Mouse (Mus musculus): Measurements from ENCODE around the gene Abcd1. TPM values are rescaled to one million over a fixed set of nuclear protein-coding genes. Genes with fewer than 3 reads are reported as not detected.

Gene Abcd1
- polyA plus RNA-seq, 1 experiment from 2014 or later: 25.6 TPM

GRCm38 (mm10) chrX:73774168-73774760 is 57.9 kb downstream of the Abcd1 start, which contains the start of gene Srpk3:
Gene Srpk3, plus strand, starts transcription at chrX:73774405.
- H3K4me2 ChIP-seq (ENCODE audit: low read depth, low read length): no peak within 1 kb of the TSS
- 30% methylated on average over 9 of the region's 9 CpGs for WGBS

GRCm38 (mm10) chrX:73774802-73775483 is 58.5 kb downstream of the Abcd1 start:
- WGBS: 71% methylated on average over 10 of the region's 10 CpGs
- no peak overlapping the region for H3K4me2 ChIP-seq (ENCODE audit: low read depth, low read length)
- no peak overlapping the region for H3K9ac ChIP-seq (ENCODE audit: low read depth, low read length)
- H3K4me1 ChIP-seq (ENCODE audit: control insufficient read depth, insufficient read depth, low read length): 0 out of 2 replicates have a peak, but pooled peaks cover 7% of the 10 kb centered on the region
- no peak overlapping the region for H3K4me3 ChIP-seq (ENCODE audit: low read length)
- peak; percentile 69 for ATAC-seq
- 0 out of 2 replicates have a peak, but pooled peaks cover under 1% of the 10 kb centered on the region for H3K36me3 ChIP-seq (ENCODE audit: control insufficient read depth, insufficient read depth, low read length)
- H3K27ac ChIP-seq (ENCODE audit: low read length): no peak overlapping the region
- no peaks in the 10 kb centered on the region for H3K27me3 ChIP-seq (replicated peaks; ENCODE audit: control insufficient read depth, insufficient read depth, low read length)
- H3K9me3 ChIP-seq (ENCODE audit: control insufficient read depth, low read length): no peaks in the 10 kb centered on the region

More at GRCm38 (mm10) chrX:73774168-73774760, 57.9 kb downstream of the Abcd1 start, which contains the start of gene Srpk3:
- Histone ChIP-seq H3K36me3 (ENCODE audit: control insufficient read depth, insufficient read depth, low read length) (no peaks in the 10 kb centered on the region), H3K9ac (ENCODE audit: low read depth, low read length) (no peak within 1 kb of the TSS), H3K27me3 (replicated peaks; ENCODE audit: control insufficient read depth, insufficient read depth, low read length) (no peaks in the 10 kb centered on the region), H3K4me1 (ENCODE audit: control insufficient read depth, insufficient read depth, low read length) (0 out of 2 replicates have a peak, but pooled peaks cover 7% of the 10 kb centered on the region), H3K4me3 (ENCODE audit: low read length) (no peak within 1 kb of the TSS), H3K9me3 (ENCODE audit: control insufficient read depth, low read length) (no peaks in the 10 kb centered on the region), H3K27ac (ENCODE audit: low read length) (no peak within 1 kb of the TSS)
- peak; percentile 32 for ATAC-seq

- no peak overlapping the region for H3K27ac ChIP-seq (ENCODE audit: low read length)
- 91% methylated on average over 3 of the region's 3 CpGs for WGBS
- H3K9me3 ChIP-seq (ENCODE audit: control insufficient read depth, low read length): no peaks in the 10 kb centered on the region
- H3K36me3 ChIP-seq (ENCODE audit: control insufficient read depth, insufficient read depth, low read length): peaks cover 7% of the 10 kb centered on the region; the same call in 1 of the 2 replicates
- H3K4me3 ChIP-seq (ENCODE audit: low read length): no peak overlapping the region
- ATAC-seq: no peak
- peaks cover 4% of the 10 kb centered on the region; the same call in 1 of the 2 replicates for H3K4me1 ChIP-seq (ENCODE audit: control insufficient read depth, insufficient read depth, low read length)
- H3K27me3 ChIP-seq (replicated peaks; ENCODE audit: control insufficient read depth, insufficient read depth, low read length): no peaks in the 10 kb centered on the region; the same call in 1 of the 2 replicates
- no peak overlapping the region for H3K4me2 ChIP-seq (ENCODE audit: low read depth, low read length)
- H3K9ac ChIP-seq (ENCODE audit: low read depth, low read length): no peak overlapping the region
These were observed 65.8 kb downstream of the Abcd1 start for GRCm38 (mm10) chrX:73782227-73782626.

GRCm38 (mm10) chrX:73785666-73786065 is 69.3 kb downstream of the Abcd1 start:
- Histone ChIP-seq H3K4me1 (ENCODE audit: control insufficient read depth, insufficient read depth, low read length) (peaks cover 11% of the 10 kb centered on the region; the same call in 1 of the 2 replicates), H3K36me3 (ENCODE audit: control insufficient read depth, insufficient read depth, low read length) (peaks cover 4% of the 10 kb centered on the region; the same call in 1 of the 2 replicates), H3K27me3 (replicated peaks; ENCODE audit: control insufficient read depth, insufficient read depth, low read length) (no peaks in the 10 kb centered on the region; the same call in 1 of the 2 replicates), H3K27ac (ENCODE audit: low read length) (peak overlapping the region; percentile 86; the same call in 1 of the 2 replicates), H3K4me3 (ENCODE audit: low read length) (peak overlapping the region; percentile 62), H3K9ac (ENCODE audit: low read depth, low read length) (peak overlapping the region; percentile 68), H3K4me2 (ENCODE audit: low read depth, low read length) (peak overlapping the region; percentile 67), H3K9me3 (ENCODE audit: control insufficient read depth, low read length) (no peaks in the 10 kb centered on the region)
- ATAC-seq: no peak

GRCm38 (mm10) chrX:73786364-73787224 is 70.2 kb downstream of the Abcd1 start, which contains the start of the genes Idh3g and Ssr4:
Gene Idh3g, minus strand, starts transcription at chrX:73786897.
Gene Ssr4, plus strand, starts transcription at chrX:73787028.
- Histone ChIP-seq H3K9me3 (ENCODE audit: control insufficient read depth, low read length) (no peaks in the 10 kb centered on the region), H3K27me3 (replicated peaks; ENCODE audit: control insufficient read depth, insufficient read depth, low read length) (no peaks in the 10 kb centered on the region; the same call in 1 of the 2 replicates), H3K4me2 (ENCODE audit: low read depth, low read length) (peak within 1 kb of the TSS; percentile 67), H3K4me3 (ENCODE audit: low read length) (peak within 1 kb of the TSS; percentile 62), H3K27ac (ENCODE audit: low read length) (peak within 1 kb of the TSS; percentile 86), H3K9ac (ENCODE audit: low read depth, low read length) (peak within 1 kb of the TSS; percentile 78), H3K36me3 (ENCODE audit: control insufficient read depth, insufficient read depth, low read length) (no peaks in the 10 kb centered on the region), H3K4me1 (ENCODE audit: control insufficient read depth, insufficient read depth, low read length) (peaks cover 11% of the 10 kb centered on the region; the same call in 1 of the 2 replicates)
- WGBS: 11% methylated on average over 49 of the region's 52 CpGs
- peak; percentile 97 for ATAC-seq

GRCm38 (mm10) chrX:73787225-73787558 is 70.8 kb downstream of the Abcd1 start:
- H3K27ac ChIP-seq (ENCODE audit: low read length): peak overlapping the region; percentile 63
- ATAC-seq: peak; percentile 41
- WGBS: 17% methylated on average over 21 of the region's 22 CpGs

More at GRCm38 (mm10) chrX:73787225-73787558, 70.8 kb downstream of the Abcd1 start:
- Histone ChIP-seq H3K27me3 (replicated peaks; ENCODE audit: control insufficient read depth, insufficient read depth, low read length) (no peaks in the 10 kb centered on the region; the same call in 1 of the 2 replicates), H3K4me1 (ENCODE audit: control insufficient read depth, insufficient read depth, low read length) (peaks cover 11% of the 10 kb centered on the region; the same call in 1 of the 2 replicates), H3K36me3 (ENCODE audit: control insufficient read depth, insufficient read depth, low read length) (no peaks in the 10 kb centered on the region), H3K4me3 (ENCODE audit: low read length) (peak overlapping the region; percentile 62), H3K9me3 (ENCODE audit: control insufficient read depth, low read length) (no peaks in the 10 kb centered on the region), H3K9ac (ENCODE audit: low read depth, low read length) (peak overlapping the region; percentile 78), H3K4me2 (ENCODE audit: low read depth, low read length) (peak overlapping the region; percentile 56)

Other genes starting within 250 kb of the Abcd1 start
- gene Bgn, start 233.0 kb upstream of the Abcd1 start, polyA plus RNA-seq (2015; fragmentation: Nextera tagmentation; extraction: Ambion mirVana): 48.1 and 54.3 TPM in 2 replicates
- gene Atp2b3, start 213.5 kb upstream of the Abcd1 start, polyA plus RNA-seq (2015; fragmentation: Nextera tagmentation; extraction: Ambion mirVana): 0.18 and 0.32 TPM in 2 replicates
- 6.7 and 7.3 TPM in 2 replicates for gene Dusp9, start 77.2 kb upstream of the Abcd1 start, polyA plus RNA-seq (2015; fragmentation: Nextera tagmentation; extraction: Ambion mirVana)
- gene Pnck, start 56.5 kb upstream of the Abcd1 start, polyA plus RNA-seq (2015; fragmentation: Nextera tagmentation; extraction: Ambion mirVana): 9.8 and 11.4 TPM in 2 replicates
- gene Slc6a8, start 43.4 kb upstream of the Abcd1 start, polyA plus RNA-seq (2015; fragmentation: Nextera tagmentation; extraction: Ambion mirVana): 7.4 and 9.2 TPM in 2 replicates
- gene Bcap31, start 422 bp upstream of the Abcd1 start, polyA plus RNA-seq (2015; fragmentation: Nextera tagmentation; extraction: Ambion mirVana): 325 and 331 TPM in 2 replicates
- 0.33 and 0.46 TPM in 2 replicates for gene Plxnb3, start 40.5 kb downstream of the Abcd1 start, polyA plus RNA-seq (2015; fragmentation: Nextera tagmentation; extraction: Ambion mirVana)
- 0.99 and 1.9 TPM in 2 replicates for gene Srpk3, start 57.8 kb downstream of the Abcd1 start, polyA plus RNA-seq (2015; fragmentation: Nextera tagmentation; extraction: Ambion mirVana)
- gene Idh3g, start 70.3 kb downstream of the Abcd1 start, polyA plus RNA-seq (2015; fragmentation: Nextera tagmentation; extraction: Ambion mirVana): 267 and 269 TPM in 2 replicates
- gene Ssr4, start 70.4 kb downstream of the Abcd1 start, polyA plus RNA-seq (2015; fragmentation: Nextera tagmentation; extraction: Ambion mirVana): 269 TPM in 2 replicates
- gene Pdzd4, start 108.4 kb downstream of the Abcd1 start, polyA plus RNA-seq (2015; fragmentation: Nextera tagmentation; extraction: Ambion mirVana): 0.39 and 0.53 TPM in 2 replicates
- 0.06 and 0.17 TPM in 2 replicates for gene Avpr2, start 175.5 kb downstream of the Abcd1 start, polyA plus RNA-seq (2015; fragmentation: Nextera tagmentation; extraction: Ambion mirVana)
- 6.9 and 8.8 TPM in 2 replicates for gene L1cam, start 179.5 kb downstream of the Abcd1 start, polyA plus RNA-seq (2015; fragmentation: Nextera tagmentation; extraction: Ambion mirVana)
- gene Arhgap4, start 205.3 kb downstream of the Abcd1 start, polyA plus RNA-seq (2015; fragmentation: Nextera tagmentation; extraction: Ambion mirVana): 5.7 and 6.8 TPM in 2 replicates
- 170 and 184 TPM in 2 replicates for gene Naa10, start 205.3 kb downstream of the Abcd1 start, polyA plus RNA-seq (2015; fragmentation: Nextera tagmentation; extraction: Ambion mirVana)
- gene Renbp, start 214.3 kb downstream of the Abcd1 start, polyA plus RNA-seq (2015; fragmentation: Nextera tagmentation; extraction: Ambion mirVana): 351 and 523 TPM in 2 replicates
- gene Hcfc1, start 249.8 kb downstream of the Abcd1 start, polyA plus RNA-seq (2015; fragmentation: Nextera tagmentation; extraction: Ambion mirVana): 33.8 and 34.2 TPM in 2 replicates

Measured in intestine, embryonic 16.5 days (tissue).